ENCODE assay signal across 8 mouse cellular contexts in the genomic region with DNA sequence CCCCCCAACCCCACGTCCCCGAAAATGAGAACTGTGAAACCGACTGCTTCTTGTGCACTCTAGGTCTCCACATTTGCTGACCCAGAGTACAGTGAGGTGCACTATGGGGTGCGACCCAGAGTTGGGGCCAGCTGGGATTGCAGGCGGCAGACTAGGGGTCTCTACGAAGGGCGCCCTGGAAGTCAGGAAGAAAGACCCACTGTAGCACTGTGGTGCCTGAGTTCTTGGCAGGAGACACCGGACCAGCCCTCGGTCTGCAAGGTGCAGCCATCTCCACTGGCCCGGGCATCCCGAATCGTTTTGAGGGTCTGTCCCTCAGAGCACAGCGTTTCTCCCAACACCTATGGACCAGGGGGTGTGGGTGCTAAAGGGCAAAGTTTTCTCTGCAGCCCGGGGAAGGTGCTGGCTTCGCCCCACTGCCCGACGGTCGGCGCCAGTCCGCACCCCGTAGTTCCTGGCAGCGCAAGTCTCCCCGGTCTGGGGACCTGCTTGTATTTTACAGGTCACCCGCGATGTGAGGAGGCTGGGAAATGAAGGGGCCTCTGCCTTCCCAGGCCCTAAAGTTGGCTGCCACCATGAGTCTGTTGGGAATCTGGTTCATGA. TPM values are rescaled to one million over a fixed set of nuclear protein-coding genes. Genes with fewer than 3 reads are reported as not detected.
DNase-seq lines count a peak whose midpoint lies in the region; ATAC-seq and TF ChIP-seq lines count a peak whose summit lies in the region.

No protein-coding gene starts in this region.

- H3K9me3 ChIP-seq in lung, postnatal 0 days (ENCODE audit: low read length): no peaks in the 10 kb centered on the region
- H3K9me3 ChIP-seq in forebrain, embryonic 16.5 days (ENCODE audit: control insufficient read depth, low read length): no peaks in the 10 kb centered on the region
- H3K9me3 ChIP-seq in limb, embryonic 12.5 days: no peaks in the 10 kb centered on the region

- H3K9ac ChIP-seq in lung, postnatal 0 days (replicated peaks; ENCODE audit: low read depth): no peak overlapping the region
- no peak overlapping the region for H3K9ac ChIP-seq in forebrain, embryonic 16.5 days (replicated peaks; ENCODE audit: low read depth, low read length)
- peak overlapping the region; percentile 35; the same call in 1 of the 2 replicates for H3K9ac ChIP-seq in limb, embryonic 12.5 days (replicated peaks)

- TF ChIP-seq EP300 in lung, postnatal 0 days (IDR thresholded peaks at IDR 0.05): no peak

- H3K4me2 ChIP-seq in lung, postnatal 0 days (replicated peaks; ENCODE audit: low read depth, low read length): peak overlapping the region; percentile 38
- peak overlapping the region; percentile 63 for H3K4me2 ChIP-seq in forebrain, embryonic 16.5 days (ENCODE audit: low read length)
- peak overlapping the region; percentile 64 for H3K4me2 ChIP-seq in limb, embryonic 12.5 days

- WGBS in lung, postnatal 0 days: 4% methylated on average over 25 of the region's 25 CpGs
- 3% methylated on average over 25 of the region's 25 CpGs for WGBS in forebrain, embryonic 16.5 days
- WGBS in limb, embryonic 12.5 days: 3% methylated on average over 25 of the region's 25 CpGs
- WGBS in thymus, adult 2 months: 9% methylated on average over 25 of the region's 25 CpGs

- no peak for ATAC-seq in lung, postnatal 0 days
- ATAC-seq in forebrain, embryonic 16.5 days: peak; percentile 9; the same call in 1 of the 2 replicates
- no peak; the same call in 1 of the 2 replicates for ATAC-seq in limb, embryonic 12.5 days (ENCODE audit: insufficient number of reproducible peaks, insufficient read depth, low FRiP score, low TSS enrichment, low read depth)
- no peak for ATAC-seq in granulocyte monocyte progenitor cell, adult 5-6 weeks (replicated peaks; ENCODE audit: poor library complexity, severe bottlenecking)

- H3K4me1 ChIP-seq in lung, postnatal 0 days (ENCODE audit: insufficient read depth, low read depth, low read length): 0 out of 2 replicates have a peak, but pooled peaks cover 2% of the 10 kb centered on the region
- H3K4me1 ChIP-seq in forebrain, embryonic 16.5 days (replicated peaks; ENCODE audit: control insufficient read depth, insufficient read depth, low read length): peaks cover 24% of the 10 kb centered on the region
- peaks cover 51% of the 10 kb centered on the region for H3K4me1 ChIP-seq in limb, embryonic 12.5 days (replicated peaks)
- peaks cover 11% of the 10 kb centered on the region for H3K4me1 ChIP-seq in thymus, adult 2 months (replicated peaks; ENCODE audit: control insufficient read depth, insufficient read depth, low read length)

- peak overlapping the region; percentile 23; the same call in 1 of the 2 replicates for H3K4me3 ChIP-seq in lung, postnatal 0 days (ENCODE audit: low read depth, low read length)
- H3K4me3 ChIP-seq in forebrain, embryonic 16.5 days (replicated peaks; ENCODE audit: low read length): peak overlapping the region; percentile 37
- peak overlapping the region; percentile 32 for H3K4me3 ChIP-seq in limb, embryonic 12.5 days (replicated peaks)
- no peak overlapping the region for H3K4me3 ChIP-seq in thymus, adult 2 months (ENCODE audit: control insufficient read depth, insufficient read depth, low read length)

- H3K36me3 ChIP-seq in lung, postnatal 0 days (ENCODE audit: insufficient read depth, low read length): no peaks in the 10 kb centered on the region
- no peaks in the 10 kb centered on the region for H3K36me3 ChIP-seq in forebrain, embryonic 16.5 days (ENCODE audit: control insufficient read depth, insufficient read depth)
- no peaks in the 10 kb centered on the region for H3K36me3 ChIP-seq in limb, embryonic 12.5 days
- no peaks in the 10 kb centered on the region for H3K36me3 ChIP-seq in splenic B cell, adult 2 months (ENCODE audit: control insufficient read depth, insufficient read depth, low read length, poor library complexity, severe bottlenecking)
- no peaks in the 10 kb centered on the region for H3K36me3 ChIP-seq in thymus, adult 2 months (ENCODE audit: control insufficient read depth, insufficient read depth, low read length)

- TF ChIP-seq POLR2A in thymus, adult 2 months (IDR thresholded peaks at IDR 0.05; ENCODE audit: control insufficient read depth, extremely low read depth, insufficient read depth, low read length, poor library complexity): no peak

- no peak for TF ChIP-seq CTCF in lung, postnatal 0 days (IDR thresholded peaks at IDR 0.05)
- no peak for TF ChIP-seq CTCF in thymus, adult 2 months (IDR thresholded peaks at IDR 0.05; ENCODE audit: borderline replicate concordance, control insufficient read depth, extremely low read depth, insufficient read depth, low read length, poor library complexity)

- DNase-seq in lung, postnatal 0 days (ENCODE audit: low spot score): no peak
- DNase-seq in lung, postnatal 14 days: no peak
- peak; percentile 25 for DNase-seq in splenic B cell, adult 2 months (ENCODE audit: low read depth, low spot score)
- DNase-seq in spleen, adult 18-20 months: no peak
- DNase-seq in thymus, adult 2 months: no peak

- no peak overlapping the region for H3K27ac ChIP-seq in lung, postnatal 0 days (ENCODE audit: low read length)
- no peak overlapping the region for H3K27ac ChIP-seq in forebrain, embryonic 16.5 days (ENCODE audit: low read length)
- H3K27ac ChIP-seq in limb, embryonic 12.5 days: peak overlapping the region; percentile 29; the same call in 1 of the 2 replicates
- no peak overlapping the region for H3K27ac ChIP-seq in thymus, adult 2 months (ENCODE audit: control insufficient read depth, insufficient read depth, low read length)

- H3K27me3 ChIP-seq in lung, postnatal 0 days (replicated peaks; ENCODE audit: insufficient read depth, low read length): peaks cover 90% of the 10 kb centered on the region
- peaks cover 68% of the 10 kb centered on the region for H3K27me3 ChIP-seq in forebrain, embryonic 16.5 days (replicated peaks; ENCODE audit: control insufficient read depth, insufficient read depth, low read length)
- peaks cover 95% of the 10 kb centered on the region for H3K27me3 ChIP-seq in limb, embryonic 12.5 days
- H3K27me3 ChIP-seq in splenic B cell, adult 2 months (ENCODE audit: control insufficient read depth, insufficient read depth, low read length, poor library complexity, severe bottlenecking): no peaks in the 10 kb centered on the region; the same call in 1 of the 2 replicates
- peaks cover 28% of the 10 kb centered on the region for H3K27me3 ChIP-seq in thymus, adult 2 months (ENCODE audit: control insufficient read depth, insufficient read depth, low read length)

RNA-seq across cellular contexts. Expression of a gene that starts 4.6 kb away (rescaled TPM):
- polyA plus RNA-seq in lung, postnatal 0 days (2015; fragmentation: Nextera tagmentation; extraction: Ambion mirVana): 0.37 and 0.43 TPM in 2 replicates
- polyA plus RNA-seq in forebrain, embryonic 16.5 days (2015; fragmentation: Nextera tagmentation; extraction: Ambion mirVana): 0.57 and 1.1 TPM in 2 replicates
- polyA plus RNA-seq in limb, embryonic 12.5 days (2016; fragmentation: Nextera tagmentation; extraction: Ambion mirVana): 7.5 and 8.5 TPM in 2 replicates
- polyA plus RNA-seq in thymus, adult 2 months (2012; rRNA removed): 1.9 TPM in 2 replicates
- not detected in 2 replicates for total RNA-seq in granulocyte monocyte progenitor cell, adult 5-6 weeks (2014; fragmentation: Nextera tagmentation)
- total RNA-seq in granulocyte monocyte progenitor cell, adult 5-6 weeks (2017): not detected in 2 replicates
